Mouse (Mus musculus) spleen, adult 18-20 months (tissue): ENCODE data around the gene Hils1.

Experiments
- DNase-seq, 2 experiments: peaks; one replicate each; pipeline ENCODE4 v3.0.0; 2022; ENCODE audit warnings: mixed read lengths in 2 of 2

The Hils1 gene

GRCm38 (mm10) chr11:94967419-94967818 is at the start of gene Hils1:
Gene Hils1, plus strand, starts transcription at chr11:94967593.
- no peak for DNase-seq

GRCm38 (mm10) chr11:94917717-94918116 is 49.7 kb upstream of the Hils1 start:
- no peak for DNase-seq

GRCm38 (mm10) chr11:94920996-94921401 is 46.4 kb upstream of the Hils1 start:
- no peak for DNase-seq

GRCm38 (mm10) chr11:94924977-94925376 is 42.4 kb upstream of the Hils1 start:
- no peak for DNase-seq

- no peak for DNase-seq
Observed at GRCm38 (mm10) chr11:94926431-94926830, 41.0 kb upstream of the Hils1 start.

GRCm38 (mm10) chr11:94927771-94928291 is 39.6 kb upstream of the Hils1 start:
- no peak for DNase-seq

GRCm38 (mm10) chr11:94928820-94929219 is 38.6 kb upstream of the Hils1 start:
- peak; percentile 23 to 24 for DNase-seq

GRCm38 (mm10) chr11:94929599-94929998 is 37.8 kb upstream of the Hils1 start:
- no peak for DNase-seq

- DNase-seq, result no peak
Observed at GRCm38 (mm10) chr11:94930151-94930550, 37.2 kb upstream of the Hils1 start.

- DNase-seq, result no peak
Observed at GRCm38 (mm10) chr11:94933584-94933983, 33.8 kb upstream of the Hils1 start.

- no peak for DNase-seq
Observed at GRCm38 (mm10) chr11:94934526-94934925, 32.9 kb upstream of the Hils1 start.

GRCm38 (mm10) chr11:94936045-94936444 is 31.3 kb upstream of the Hils1 start, which contains the start of gene Col1a1:
Gene Col1a1, plus strand, starts transcription at chr11:94936224.
- DNase-seq, result no peak

GRCm38 (mm10) chr11:94936851-94937295 is 30.5 kb upstream of the Hils1 start:
- peak; percentile 59 to 83 for DNase-seq

GRCm38 (mm10) chr11:94937335-94937781 is 30.0 kb upstream of the Hils1 start:
- DNase-seq, result no peak

- DNase-seq, result no peak
Observed at GRCm38 (mm10) chr11:94937787-94938186, 29.6 kb upstream of the Hils1 start.

- DNase-seq, result no peak
Observed at GRCm38 (mm10) chr11:94938296-94938695, 29.1 kb upstream of the Hils1 start.

GRCm38 (mm10) chr11:94939280-94939679 is 28.1 kb upstream of the Hils1 start:
- peak; percentile 25 to 69 for DNase-seq

GRCm38 (mm10) chr11:94941121-94941520 is 26.3 kb upstream of the Hils1 start:
- no peak for DNase-seq

- DNase-seq, result no peak
Observed at GRCm38 (mm10) chr11:94941776-94942175, 25.6 kb upstream of the Hils1 start.

- peak in 1 of 2 experiments; percentile 45 for DNase-seq
Observed at GRCm38 (mm10) chr11:94942282-94943023, 24.9 kb upstream of the Hils1 start.

GRCm38 (mm10) chr11:94943054-94943453 is 24.3 kb upstream of the Hils1 start:
- no peak for DNase-seq

- no peak for DNase-seq
Observed at GRCm38 (mm10) chr11:94944295-94944694, 23.1 kb upstream of the Hils1 start.

- no peak for DNase-seq
Observed at GRCm38 (mm10) chr11:94945236-94945635, 22.2 kb upstream of the Hils1 start.

- no peak for DNase-seq
Observed at GRCm38 (mm10) chr11:94952169-94952568, 15.2 kb upstream of the Hils1 start.
